Mouse (Mus musculus) 3T3-L1 (cell line): ENCODE measurements at regions not wholly inside any gene's neighbourhood (a gene's known extent, or its start where the extent isn't known, plus 50 kb on each side); places are given as distances from the start of the nearest gene placed in this dataset.

Experiments used
- DNase-seq: peaks from one replicate; pipeline ENCODE4 v3.0.0-alpha.2; 2015; ENCODE audit warnings: low read depth, low spot score

DNA sequence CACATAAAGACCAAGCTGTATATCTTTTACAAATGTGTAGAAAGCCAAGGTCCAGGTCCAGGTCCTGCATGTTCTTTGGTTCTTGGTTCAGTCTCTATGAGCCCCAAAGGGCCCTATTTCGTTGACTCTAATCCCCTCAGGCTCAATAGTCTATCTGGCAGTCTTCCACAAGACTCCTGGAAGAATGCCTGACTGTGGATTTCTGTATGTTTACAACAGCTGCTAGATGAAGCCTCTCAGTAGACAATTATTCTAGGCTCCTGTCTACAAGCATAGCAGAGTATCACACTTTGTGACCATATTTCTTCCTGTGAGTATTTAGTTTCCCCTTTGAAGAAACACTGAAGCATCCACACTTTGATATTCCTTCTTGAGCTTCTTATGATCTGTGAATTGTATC is 374.6 kb upstream of the Slit2 start:
- peak; percentile 49 for DNase-seq
